Mouse (Mus musculus) adrenal gland, adult (tissue): ENCODE measurements around the gene Sptbn4.
A peak's percentile ranks its signal among the peaks of the same experiment; 100 is the strongest.
"Not testable (repeated sequence)": the region's sequence is repeated elsewhere in the genome, so short reads cannot be mapped to it uniquely, and the experiment has no call there.

Source experiments
- DNase-seq, 2 experiments: peaks; one replicate each; pipeline ENCODE4 v3.0.0; 2022 to 2023; ENCODE audit warnings: low spot score in 1 of 2; ENCODE audit not compliant: inconsistent age in 2 of 2

Gene Sptbn4

DNA sequence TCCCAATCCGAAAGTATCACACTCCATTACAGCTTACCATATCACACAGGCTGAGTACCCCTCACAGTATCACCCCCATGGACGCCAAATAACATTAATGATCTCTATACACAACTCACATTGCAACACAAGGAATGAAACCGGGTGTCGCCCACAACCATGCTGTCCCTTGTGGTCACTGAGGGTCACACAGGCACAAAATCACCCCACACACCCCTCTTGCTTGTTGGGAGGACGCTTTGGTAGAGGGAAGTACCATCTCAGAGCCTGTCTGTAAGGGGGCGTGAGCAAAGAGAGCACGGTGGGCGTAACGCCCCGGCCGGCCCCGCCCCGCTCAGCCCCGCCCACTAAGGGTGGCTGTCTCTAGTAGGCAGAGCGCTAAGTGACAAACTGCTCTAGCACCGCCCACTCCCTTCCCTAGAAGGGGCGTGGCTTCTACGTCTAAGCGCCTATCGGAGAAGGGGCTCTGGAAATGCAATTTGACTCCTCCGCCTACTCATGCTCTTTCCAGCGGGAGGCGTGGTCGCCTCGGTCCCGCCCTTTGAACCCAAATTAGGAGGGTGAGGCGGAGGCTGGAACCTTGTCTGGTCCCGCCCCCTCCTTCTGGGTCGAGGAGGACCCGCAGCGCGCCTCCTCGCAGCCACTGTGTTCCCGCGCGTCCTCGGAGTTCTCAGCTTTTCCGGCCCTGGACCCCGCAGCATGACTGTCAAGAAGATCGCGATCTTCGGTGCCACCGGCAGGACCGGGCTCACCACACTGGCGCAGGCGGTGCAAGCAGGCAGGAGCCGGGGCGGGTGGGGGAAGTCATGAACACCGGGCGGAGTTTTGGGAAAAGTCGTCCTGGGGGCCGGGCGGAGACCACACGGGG, at the start of gene Sptbn4, which contains the start of gene Blvrb:
TSS of gene Sptbn4 (minus strand) at position 268 of the 868 bp plus-strand sequence.
TSS of gene Blvrb (plus strand) at position 560 of the 868 bp plus-strand sequence.
- peak; percentile 100 for DNase-seq

DNA sequence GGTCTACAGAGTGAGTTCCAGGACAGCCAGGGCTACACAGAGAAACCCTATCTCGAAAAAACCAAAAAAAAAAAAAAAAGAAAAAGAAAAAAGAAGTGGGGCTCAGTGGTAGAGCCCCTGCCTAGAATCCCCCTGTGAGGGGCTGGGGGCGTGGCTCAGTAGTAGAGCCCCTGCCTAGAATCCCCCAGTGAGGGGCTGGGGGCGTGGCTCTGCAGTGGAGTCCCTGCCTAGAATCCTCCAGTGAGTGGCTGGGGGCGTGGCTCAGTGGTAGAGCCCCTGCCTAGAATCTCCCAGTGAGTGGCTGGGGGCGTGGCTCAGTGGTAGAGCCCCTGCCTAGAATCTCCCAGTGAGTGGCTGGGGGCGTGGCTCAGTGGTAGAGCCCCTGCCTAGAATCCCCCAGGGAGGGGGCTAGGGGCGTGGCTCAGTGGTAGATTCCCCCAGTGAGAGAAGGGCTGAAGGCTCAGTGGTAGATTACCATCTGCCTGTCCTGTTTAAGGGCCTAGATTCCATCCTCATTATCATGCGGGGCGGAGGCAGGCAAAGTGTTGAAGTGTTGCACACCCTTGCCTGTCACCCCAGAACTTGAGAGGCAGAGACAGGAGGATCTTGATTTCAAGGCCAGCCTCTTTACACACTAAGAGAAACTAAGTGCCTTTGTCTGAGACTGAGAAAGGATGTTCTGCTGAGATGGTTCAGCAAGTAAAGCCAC, 47.3 kb upstream of the Sptbn4 start:
- not testable (repeated sequence) for DNase-seq

DNA sequence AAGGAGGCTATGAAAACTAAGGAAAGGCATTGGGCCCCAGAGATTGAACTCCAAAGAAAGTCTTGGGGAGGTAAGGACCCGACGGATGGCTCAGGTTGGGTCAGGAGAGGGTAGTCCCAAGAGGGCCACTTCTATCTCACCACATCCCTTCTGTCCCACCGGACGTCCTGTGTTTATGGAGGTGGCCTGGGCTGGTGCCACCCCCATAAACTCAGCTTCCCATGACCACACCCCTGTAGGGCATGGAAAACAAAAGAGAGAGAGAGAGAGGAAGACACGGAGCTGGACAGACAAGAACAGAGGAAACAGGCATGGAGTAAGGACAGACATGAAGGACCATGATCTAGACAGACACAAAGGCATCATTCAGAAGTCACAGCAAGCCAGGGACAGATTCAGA, 46.0 kb upstream of the Sptbn4 start:
- no peak for DNase-seq

DNA sequence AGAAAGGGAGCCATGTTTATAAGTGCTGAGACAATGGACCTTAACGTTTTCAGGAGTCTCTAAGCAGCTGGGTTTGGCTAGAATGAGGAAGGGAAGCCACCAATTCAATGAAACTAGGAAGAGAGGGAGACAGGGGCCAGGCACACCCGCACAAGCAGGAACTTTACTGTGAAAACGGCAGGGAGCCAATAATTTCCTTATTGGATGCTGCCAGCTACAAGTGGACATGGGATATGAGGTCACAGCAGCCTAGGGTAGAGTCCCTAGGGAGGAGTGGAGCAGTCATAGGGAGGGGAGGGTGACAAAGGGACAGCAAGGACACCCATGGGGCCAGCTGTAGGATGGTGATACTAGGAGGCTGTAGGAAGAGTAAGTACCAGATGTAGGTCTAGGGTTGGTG, 45.5 kb upstream of the Sptbn4 start:
- no peak for DNase-seq

DNA sequence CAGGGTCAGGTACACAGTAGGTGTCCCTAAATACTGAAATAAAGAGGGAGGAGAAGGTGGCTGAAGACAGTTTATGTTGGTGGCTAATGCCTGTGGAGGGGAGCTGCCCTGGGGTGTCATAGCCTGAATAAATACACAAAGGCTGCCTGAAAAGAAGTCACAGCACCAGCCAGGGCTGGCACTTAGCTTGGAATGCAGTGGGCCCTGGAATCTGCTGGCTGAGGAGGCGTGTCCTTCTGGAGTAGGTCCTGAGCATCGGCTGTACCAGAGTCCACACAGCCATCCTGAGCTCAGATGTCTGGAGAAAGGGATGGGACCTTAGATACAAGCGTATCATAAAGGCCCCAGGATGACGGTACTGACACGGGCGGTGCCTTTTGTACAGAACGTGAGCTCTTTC, 44.4 kb upstream of the Sptbn4 start:
- DNase-seq = peak in 1 of 2 experiments; percentile 63

DNA sequence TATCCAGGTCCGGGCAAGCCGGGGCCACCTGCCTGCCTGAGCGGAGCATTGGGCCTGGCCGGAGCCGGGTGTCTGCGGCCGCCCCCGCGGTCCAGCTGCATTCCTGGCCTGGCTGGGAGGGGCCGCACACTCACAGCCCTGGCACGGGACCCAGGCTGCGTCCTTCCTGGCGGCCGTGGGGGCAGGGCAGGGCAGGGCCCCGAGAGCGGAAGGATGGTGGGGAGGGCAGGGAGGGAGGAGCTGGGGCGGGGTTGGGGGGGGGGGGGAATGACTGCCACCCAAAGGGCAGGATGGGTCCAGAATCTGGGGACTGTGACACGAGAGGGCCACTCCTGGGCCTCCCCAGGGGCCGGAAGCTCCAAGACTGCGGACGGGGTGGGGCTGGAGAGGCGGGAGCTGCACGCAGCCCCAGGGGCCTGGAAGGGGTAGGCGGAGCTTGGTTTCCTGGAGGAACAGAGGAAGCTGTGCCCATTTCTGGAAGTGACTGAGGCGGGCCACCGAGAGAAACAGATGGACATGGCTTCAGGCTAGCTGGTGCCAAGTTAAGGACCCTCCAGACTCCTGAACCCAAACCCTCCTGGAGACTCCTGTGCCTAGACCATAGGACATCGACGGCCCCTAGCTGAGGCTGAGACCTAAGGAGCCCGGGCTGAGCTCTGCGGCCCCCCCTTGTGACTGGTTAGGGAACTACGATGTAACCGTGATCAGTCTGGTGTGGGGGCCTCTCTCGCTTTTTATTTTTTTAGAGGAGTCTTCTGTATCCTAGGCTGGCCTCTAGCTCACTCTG, 43.2 kb upstream of the Sptbn4 start:
- DNase-seq = peak; percentile 97 to 99

DNA sequence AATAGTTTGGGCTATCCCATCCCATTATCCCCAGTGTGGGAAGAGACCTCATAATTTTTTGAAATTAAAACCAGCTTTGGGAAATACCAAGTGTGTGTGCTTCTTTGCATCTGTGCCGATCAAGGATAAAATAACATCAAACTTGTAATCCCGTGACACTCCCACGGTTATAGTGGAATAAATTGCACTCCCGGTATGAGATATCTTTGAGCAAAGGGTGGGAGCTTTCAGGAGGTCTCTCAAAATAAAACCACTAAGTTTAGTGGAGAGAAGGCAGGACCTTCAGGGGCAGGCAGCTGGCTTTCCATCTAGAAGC, 42.7 kb upstream of the Sptbn4 start:
- no peak for DNase-seq

DNA sequence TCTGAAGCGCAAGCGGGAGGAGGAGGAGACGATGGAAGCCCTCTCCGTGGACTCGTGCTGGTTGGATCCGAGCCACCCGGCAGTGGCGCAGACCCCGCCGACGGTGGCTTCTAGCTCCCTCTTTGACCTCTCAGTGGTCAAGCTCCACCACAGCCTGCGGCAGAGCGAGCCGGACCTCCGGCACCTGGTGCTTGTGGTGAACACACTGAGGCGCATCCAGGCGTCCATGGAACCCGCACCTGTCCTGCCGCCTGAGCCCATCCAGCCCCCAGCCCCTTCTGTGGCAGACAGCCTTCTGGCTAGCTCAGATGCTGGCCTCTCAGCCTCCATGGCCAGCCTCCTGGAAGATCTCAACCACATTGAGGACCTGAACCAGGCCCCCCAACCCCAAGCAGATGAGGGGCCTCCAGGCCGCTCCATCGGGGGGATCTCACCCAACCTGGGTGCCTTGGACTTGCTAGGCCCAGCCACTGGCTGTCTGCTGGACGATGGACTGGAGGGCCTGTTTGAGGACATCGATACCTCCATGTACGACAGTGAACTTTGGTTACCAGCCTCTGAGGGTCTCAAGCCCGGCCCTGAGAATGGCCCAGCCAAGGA, 41.9 kb upstream of the Sptbn4 start:
- DNase-seq = peak; percentile 53 to 72

DNA sequence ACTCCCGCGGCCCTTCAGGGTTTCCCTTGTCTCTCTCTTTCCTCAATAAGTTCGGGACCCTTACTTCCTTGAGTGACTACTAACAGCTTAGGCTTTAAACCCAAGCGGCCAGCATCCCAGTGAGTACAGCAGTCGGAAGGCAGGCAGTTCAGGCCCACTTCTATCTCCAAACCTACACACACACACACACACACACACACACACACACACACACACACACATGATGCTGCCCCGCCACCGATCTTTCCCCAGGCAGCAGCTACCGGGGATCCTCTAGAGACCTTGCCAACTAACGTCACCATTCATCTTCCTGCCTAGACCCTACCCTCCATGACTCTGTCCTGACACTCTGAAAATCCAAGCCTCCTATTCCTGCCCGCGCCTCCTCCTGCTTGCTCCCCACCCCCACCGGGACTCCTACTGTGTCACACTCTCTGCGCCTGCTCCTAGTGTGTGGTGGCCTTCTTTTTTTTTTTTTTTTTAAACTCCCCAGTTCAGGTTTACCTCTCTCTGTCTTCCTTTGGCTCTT, 40.3 kb upstream of the Sptbn4 start:
- DNase-seq = peak; percentile 86 to 92

DNA sequence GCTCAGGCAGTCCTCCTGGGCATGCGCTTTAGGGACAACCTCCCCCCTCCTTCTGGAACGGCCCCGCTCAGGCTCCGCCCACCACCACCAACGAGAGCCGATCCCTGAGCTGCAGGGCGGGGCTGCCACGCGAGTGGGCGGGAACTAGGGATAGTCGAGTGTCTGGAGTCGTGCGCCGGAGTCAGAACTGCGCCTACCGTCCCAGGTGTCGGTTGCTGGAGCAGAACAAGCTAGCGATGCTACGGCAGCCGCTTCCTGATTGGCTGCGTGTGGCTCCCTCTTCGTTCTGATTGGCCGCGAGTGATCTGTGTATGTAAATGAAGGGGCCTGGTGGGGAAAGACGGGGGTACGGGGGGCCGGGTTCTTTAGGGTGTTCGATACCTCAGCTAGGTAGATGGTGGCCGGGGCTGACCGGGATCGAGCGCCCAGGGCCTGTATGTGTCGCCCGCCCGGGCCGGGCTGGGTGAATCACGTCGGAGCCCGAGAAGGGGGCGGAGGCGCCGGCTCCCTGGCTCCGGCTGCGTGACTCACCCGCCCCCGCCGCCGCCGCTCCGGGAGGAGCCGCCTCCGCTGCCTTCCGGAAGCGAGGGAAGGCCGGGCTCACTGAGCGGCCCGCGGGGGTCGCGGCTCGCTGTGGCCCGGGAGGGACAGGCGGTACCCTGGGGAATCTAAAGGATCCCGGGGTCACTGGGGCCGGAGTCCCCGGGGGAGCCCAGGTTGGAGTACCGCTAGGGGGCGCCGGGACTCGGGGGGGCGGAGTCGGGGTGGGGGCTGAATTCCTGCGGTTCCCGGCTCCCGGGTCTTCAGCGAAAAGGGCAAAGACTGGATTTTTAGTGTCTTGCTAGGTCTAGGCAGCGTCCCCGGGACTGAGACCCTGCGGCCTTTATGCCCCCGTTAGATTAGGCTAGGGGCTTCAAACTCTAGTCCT, 39.5 kb upstream of the Sptbn4 start, which contains the start of gene Sertad1:
TSS of gene Sertad1 (plus strand) at position 141 of the 928 bp plus-strand sequence.
- peak; percentile 100 for DNase-seq

DNA sequence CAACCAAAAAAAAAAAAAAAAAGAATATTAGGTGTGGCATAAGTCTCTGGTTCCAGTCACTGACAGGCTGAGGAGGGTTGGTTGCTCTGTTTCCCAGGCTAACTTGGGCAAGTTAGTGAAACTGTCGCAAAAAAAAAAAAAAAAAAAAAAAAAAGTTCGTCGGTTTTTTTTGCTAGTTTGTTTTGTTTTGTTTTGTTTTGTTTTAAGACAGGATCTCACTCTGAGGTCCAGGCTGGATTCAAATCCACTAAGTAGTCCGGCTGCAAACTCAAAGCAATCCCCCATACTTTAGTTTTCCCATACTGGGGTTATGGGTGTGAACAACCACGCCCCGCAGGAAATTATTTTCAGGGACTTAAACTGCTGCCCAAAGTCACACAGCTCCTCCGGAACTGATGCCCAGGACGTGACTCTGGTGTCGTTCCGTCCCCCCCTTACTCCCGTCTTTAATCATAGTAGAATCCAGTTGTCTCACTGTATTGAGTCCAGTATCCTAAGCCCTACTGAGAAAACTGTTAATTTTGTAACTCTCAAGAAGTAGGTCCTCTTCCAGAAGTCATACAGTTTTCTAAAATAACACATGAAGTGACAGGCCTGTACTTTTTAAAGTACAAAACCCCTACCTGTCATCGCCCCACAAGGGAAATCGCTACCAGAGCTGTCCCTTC, 38.8 kb upstream of the Sptbn4 start:
- DNase-seq = peak in 1 of 2 experiments; percentile 65

DNA sequence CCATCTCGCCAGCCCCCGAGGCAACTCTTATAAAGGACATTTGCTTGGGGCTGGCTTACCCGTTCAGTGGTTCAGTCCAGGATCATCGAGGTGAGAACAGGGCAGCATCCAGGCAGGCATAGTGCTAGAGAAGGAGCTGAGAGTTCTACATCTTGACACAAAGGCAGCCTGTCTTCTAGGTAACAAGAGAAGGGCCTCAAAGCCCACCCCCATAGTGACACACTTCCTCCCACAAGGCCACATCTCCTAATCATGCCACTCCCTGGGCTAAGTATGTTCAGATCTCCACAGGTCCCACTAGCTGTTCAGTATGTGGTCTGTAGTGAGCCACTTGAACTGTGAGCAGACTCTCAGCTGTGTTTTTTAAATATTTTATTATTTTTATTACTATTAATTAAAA, 36.4 kb upstream of the Sptbn4 start:
- DNase-seq = peak in 1 of 2 experiments; percentile 34

DNA sequence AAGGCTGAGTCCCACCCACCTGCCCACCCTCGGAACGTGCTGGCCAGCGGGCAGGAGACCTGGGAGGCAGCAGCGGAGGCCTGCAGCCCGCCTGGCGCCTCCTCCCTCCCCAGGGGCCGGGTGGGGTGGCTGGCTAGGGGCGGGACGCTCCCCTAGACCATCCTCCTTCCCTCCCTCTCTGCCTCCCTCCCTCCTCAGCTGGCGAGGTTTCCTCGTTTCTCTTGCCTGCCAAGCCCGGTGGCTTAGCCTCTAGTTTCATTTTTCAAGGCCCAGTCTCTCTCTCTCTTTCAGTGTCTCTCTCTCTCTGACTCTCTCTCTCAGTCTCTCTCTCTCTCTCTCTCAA, 34.1 kb upstream of the Sptbn4 start:
- peak; percentile 96 to 98 for DNase-seq

DNA sequence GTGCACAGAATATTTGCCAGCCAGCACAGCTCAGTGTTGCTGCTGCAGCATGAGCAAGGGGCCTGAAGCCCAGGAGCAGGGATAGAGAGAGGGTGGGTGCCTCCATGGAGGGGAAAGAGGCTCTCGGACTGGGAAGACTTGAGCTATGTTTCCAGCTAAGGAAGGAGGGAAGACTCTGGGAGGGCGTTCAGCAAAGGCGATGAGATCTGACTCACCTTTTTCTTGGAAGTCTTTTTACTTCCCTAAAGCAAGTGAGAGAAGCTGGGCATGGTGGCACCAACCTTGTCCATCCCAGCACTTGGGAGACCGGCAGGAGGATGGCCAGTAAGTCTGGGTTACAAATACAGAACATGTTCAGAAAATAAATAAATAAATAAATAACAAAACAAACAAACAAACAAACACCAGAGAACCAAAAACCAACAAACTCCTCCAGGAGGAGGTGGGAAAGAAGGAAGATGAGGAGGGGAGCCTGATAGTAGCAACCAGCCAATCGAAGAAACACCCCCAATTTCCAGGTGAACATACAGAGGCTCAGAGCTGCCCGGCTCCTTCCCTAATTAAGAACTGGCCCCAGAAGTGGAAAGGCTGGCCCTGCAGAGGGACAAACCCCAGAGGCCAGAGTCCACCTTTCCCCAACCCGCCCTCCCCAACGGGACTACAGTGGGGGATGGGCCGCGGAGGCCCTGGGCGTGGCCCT, 33.6 kb upstream of the Sptbn4 start:
- DNase-seq = peak in 1 of 2 experiments; percentile 81

DNA sequence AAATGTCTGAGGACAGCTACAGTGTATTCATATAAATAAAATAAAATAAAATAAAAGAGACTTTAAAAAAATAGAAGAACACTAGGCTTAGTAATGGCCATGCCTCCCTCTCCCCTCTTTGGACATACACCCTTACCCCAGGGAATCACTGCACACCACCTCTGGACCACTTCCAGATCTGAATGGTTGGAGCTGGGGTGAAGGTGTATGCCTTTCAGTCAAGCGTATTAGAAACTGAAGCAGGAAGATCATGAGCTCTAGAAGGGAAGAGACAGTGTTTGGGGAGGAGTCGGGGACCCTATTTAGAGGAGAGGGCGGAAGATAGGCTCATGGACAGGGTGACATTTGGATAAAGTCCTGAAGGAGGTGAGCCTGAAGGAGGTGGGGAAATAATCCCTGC, 33.0 kb upstream of the Sptbn4 start:
- DNase-seq = no peak

DNA sequence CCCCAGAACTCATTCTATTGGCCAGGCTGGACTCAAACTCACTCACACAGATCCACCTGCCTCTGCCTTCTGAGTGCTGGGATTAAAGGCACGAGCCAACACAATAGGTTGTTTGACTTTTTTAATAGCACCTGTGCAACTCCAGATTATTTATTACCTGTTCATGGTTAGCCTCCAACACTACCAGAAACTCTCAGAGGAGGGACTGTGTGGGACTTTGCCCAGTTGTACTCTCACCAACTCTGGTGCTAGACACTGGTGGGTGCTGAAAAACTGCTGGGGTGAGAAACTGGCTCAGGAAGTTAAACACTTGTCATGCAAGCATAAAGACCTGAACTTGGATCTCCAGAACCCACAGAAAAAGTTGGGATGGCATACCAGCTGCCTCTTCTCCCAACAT, 32.3 kb upstream of the Sptbn4 start:
- no peak for DNase-seq

DNA sequence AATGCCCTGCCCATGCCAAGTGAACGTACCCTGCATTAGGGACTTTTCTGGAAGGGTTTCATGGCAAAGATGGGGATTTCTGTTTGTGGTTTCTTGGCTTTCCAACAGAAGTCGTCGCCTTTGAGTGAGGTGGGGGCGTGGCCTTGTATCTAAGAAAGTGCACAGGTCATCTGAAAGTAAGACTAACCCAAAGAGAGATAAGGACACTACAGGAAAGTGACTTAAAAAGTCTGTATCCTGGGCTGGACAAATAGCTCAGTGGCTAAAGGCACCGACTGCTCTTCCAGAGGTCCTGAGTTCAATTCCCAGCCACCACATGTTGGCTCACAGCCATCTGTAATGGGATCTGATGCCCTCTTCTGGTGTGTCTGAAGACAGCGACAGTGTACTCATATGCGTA, 31.1 kb upstream of the Sptbn4 start:
- DNase-seq = no peak

DNA sequence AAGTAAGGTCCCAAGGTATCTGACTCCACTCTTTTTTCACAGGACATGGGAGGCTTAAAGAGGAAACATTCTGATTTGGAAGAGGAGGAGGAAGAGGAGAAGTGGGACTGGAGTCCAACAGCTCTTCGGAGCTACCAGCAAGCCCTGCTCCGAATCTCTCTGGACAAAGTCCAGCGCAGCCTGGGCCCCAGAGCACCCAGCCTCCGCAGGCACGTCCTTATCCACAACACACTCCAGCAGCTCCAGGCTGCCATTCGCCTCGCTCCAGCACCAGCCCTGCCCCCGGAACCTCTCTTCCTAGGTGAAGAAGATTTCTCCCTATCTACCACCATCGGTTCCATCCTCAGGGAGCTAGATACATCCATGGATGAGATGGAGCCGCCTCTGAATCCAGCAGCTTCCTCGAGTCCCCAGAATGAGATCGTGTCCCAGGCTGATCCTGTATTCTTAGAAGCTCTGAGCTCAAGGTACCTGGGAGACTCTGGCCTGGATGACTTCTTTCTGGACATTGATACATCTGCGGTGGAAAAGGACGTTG, 28.7 kb upstream of the Sptbn4 start:
- DNase-seq = peak in 1 of 2 experiments; percentile 55
